Mouse (Mus musculus) kidney, adult 8-10 months (tissue): ENCODE results near the gene Kctd11.

Experiments
- DNase-seq, 2 experiments: peaks; one replicate each; pipeline ENCODE4 v3.0.0; 2022

Kctd11 gene

DNA sequence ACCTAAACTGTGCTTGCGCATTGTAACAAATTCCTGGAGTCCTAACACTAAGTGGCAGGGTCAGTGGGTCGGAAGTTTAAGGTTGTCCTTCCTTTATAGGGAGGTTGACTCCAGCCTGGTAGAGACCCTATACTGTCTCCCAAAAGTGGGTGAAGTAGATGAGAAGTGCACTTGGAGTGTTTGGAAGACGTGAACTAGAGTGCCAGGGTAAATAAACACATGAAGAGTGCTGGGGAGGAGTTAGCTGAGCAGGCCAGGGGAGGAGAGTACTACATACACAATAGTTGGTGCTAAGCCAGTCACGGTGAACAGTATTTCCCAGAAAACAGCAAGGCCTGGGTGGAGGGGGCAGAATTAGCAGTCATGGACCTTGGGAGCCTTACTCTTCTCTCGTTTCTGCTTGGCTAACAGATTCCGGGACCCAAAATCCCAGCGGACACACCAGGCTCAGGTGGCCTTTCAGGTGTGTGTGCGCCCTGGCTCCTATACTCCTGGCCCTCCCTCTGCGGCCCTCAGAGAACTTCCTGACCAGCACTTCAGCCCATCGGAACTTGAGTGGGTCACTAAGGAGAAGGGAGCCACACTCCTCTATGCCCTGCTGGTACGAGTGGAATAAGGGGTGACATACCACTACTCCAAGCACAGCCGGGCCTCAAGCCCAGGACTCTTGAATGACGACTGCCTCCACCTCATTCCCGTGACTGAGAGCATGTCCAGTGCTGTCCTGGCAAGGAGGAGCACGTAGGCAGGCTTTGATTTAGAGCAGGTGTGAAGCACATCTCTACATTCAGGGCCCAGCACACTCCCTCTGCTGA is 31.7 kb upstream of the Kctd11 start:
- no peak for DNase-seq

DNA sequence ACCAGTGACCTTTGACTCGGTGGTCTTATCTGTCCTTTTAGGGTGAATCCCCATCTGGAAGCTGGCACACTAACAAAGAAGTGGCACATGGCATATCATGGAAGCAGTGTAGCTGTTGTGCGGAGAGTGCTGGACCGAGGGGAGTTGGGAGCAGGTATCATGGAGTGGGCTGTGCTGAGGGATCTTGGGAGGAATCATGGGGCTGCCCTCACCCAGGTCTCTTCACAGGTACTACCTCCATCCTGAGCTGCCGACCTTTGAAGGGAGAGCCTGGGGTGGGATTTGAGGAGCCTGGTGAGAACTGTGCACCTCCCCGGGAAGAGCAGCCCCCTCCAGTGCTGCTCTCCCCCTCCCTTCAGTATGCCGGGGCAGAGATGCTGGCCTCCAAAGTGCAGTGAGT is 30.5 kb upstream of the Kctd11 start:
- DNase-seq, result no peak

DNA sequence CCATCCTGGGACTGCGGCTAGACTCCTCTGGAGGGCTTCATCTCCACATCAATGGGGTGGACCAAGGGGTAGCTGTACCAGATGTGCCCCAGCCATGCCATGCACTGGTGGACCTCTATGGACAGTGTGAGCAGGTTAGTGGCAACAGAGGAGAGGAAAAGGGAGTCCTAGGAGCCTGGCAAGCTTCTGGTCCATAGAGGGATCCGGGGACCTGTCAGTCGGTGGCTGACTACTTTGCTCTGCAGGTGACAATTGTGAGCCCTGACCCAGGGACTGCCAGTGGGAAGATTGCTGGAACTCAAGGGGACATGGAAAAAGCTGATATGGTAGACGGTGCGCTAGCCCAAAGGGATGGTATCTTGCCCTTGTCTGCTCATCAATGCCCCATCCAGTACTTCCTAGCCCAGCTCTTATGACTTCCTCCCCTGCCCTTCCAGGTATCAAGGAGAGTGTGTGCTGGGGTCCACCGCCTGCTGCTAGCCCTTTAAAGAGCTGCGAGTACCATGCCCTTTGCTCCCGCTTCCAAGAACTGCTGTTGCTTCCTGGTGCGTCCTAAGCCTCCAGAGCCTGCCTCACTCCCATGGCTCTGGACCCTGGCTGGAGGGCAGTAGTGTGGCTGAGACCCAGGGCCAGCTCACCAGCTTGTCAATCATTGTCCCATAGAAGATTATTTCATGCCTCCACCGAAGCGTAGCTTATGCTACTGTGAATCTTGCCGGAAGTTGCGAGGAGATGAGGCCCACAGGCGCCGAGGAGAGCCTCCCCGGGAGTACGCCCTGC is 29.8 kb upstream of the Kctd11 start:
- DNase-seq, result peak; percentile 81 to 84

DNA sequence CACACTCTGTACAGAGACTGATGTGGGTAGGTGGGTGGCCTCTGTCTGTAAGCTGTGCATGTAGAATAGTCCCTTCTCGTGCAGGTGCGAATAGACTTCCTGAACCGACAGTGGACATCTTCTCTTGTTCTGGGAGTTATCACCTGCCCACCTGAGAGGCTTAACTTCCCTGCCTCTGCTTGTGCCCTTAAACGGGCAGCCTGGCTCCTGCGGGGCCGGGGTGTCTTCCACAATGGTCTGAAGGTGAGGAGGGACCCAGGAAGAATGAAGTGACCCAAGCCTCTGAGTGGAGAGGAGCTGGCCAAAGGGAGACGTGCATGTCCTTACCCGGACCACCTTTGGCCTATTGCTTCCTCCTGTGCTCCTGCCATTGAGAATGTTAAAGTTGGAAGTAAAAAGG is 29.0 kb upstream of the Kctd11 start:
- no peak for DNase-seq

DNA sequence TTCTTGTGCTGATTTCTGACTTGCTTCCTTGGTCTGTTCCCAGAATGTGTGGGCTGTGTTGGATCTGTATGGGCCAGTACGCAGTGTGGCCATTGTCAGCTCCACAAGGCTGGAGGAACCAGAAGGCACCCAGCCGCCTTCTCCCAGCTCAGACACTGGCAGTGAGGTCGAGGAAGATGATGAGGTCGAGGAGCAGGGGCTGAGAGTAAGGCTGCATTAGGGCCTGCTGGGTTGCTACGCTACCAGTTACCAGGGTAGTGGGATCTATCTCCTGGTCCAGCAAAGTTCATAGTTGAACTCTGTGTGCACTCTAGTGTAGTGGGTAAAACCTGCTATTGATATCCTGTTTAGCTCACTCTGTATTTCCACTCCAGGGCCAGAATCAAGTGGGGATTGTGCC is 28.0 kb upstream of the Kctd11 start:
- DNase-seq, result no peak

DNA sequence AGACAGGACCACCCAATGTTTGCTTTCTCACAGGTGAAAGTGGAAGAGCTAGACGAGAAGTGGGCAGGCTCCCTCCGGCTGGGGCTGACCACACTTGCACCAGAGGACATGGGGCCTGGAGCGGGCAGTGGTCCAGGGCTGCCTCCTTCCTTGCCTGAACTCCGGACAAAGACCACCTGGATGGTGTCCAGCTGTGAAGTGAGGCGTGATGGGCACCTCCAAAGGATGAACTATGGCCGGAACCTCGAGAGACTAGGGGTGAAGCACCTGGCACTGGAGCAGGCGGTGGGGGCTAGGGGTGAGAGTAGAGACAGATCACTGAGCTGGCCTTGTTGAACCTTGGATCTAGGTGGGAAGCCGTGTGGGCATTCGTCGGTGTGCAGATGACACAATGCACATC is 27.4 kb upstream of the Kctd11 start:
- DNase-seq, result peak; percentile 95 to 96

DNA sequence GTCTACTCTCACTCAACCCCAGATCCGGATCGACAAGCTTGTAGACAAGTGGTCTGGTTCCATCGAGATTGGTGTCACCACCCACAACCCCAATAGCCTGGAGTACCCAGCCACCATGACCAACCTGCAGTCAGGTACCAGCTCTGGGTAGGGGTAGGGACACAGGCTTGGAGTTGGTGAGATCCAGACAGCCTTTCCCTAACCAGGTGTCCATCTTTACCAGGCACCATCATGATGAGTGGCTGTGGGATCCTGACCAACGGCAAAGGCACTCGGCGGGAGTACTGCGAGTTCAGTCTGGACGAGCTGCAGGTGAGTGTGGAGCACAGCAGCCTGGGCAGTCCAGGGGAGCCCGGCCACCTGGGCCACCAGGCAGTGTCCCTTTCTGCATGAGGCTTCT is 23.1 kb upstream of the Kctd11 start:
- no peak for DNase-seq

DNA sequence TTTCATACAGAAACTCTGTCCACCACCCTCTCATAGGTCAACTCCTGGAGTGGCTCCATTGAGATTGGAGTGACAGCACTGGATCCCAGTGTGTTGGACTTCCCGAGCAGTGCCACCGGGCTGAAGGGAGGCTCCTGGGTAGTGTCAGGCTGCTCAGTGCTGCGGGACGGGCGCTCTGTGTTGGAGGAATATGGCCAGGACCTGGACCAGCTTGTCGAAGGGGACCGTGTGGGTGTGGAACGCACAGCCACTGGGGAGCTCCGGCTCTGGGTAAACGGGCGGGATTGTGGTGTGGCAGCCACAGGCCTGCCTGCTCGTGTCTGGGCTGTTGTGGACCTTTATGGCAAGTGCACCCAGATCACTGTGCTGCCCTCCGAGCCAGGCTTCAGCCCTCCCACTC is 21.8 kb upstream of the Kctd11 start:
- no peak for DNase-seq

DNA sequence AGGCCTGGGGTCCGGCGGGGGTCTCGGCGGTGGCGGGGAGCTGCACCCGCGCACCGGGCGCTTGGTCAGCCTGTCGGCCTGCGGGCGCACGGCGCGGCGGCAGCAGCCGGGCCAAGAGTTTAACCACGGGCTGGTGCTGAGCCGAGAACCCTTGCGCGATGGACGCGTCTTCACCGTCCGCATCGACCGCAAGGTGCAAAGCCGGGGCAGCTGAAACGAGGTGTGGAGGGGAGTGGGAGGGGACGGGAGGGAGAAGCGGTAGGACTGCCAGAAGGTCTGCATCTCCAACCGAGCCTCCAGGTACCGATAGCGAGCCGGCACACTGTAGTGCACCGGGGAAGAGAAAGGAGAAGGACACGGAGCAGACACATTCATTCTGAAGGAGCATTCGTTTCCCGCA is 20.8 kb upstream of the Kctd11 start:
- no peak for DNase-seq

DNA sequence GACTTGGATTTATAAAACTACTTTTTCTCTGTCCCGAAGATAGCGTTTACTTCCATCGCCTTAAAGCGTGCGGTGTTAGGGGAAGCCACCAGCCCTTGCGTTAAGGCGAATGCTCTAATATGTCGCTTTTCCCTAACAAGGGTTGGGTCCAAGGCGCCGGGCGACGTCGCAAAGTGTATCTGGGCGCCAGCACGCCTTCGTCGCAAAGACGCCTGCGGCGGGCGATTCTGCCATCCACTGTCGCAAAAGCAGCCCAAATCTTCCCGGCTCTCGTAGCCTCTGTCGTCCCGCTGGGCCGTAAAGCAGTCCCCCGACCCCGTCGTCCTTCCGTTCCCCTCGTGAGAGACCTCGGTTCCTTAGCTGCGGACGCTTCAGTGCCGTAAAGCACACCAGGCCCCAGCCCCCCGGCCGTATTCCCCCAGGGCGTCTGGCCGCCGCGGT is 20.2 kb upstream of the Kctd11 start:
- peak; percentile 98 for DNase-seq

DNA sequence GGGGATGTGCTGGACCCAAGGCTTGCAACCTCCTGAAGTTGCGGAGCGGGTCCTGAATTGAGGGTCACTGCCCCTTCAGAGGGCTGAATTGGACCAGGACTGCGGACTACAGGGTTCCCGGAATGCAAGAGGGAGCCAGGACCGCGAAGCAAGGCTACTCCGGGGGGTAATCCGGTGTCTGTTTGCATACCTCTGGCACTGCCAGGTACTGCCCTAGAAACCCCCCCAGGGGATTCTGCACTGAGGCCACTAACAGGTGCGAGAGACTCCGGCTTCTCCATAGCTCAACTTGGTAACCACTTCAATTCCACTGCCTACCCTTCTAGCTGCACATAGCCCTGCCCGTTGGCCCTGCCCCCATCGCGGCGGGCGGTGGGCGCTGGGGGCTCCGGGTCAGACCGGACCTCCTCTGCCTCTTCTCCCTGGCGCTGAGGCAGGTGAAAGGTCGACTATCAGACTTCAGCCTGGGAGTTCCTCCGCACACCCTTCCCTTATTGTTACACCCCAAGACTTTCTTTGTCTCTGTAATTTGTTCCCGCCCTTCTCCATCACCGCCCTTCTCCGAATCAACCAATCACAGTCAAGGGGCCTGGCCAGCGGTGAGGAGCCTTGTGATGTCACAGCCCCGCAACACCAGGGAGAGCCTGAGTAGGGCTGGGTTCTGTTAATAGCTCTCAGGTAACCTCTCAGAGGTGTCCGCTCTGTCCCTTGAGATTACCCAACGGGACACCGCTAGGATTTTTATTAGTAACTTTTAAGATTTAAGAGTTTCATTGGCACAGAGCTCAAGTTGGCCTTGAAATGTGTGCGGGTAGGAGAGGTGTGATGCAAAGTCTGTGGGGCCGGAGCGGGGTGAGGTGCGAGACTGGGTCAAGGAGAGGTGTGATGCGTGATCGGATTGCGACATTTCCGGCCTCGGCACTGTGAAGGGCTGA is 19.5 kb upstream of the Kctd11 start, which contains the start of the genes 2810408A11Rik and Neurl4:
Gene 2810408A11Rik, minus strand, starts transcription at position 517 of the 935 bp plus-strand sequence.
Gene Neurl4, plus strand, starts transcription at position 602 of the 935 bp plus-strand sequence.
- DNase-seq, result peak; percentile 93 to 95

DNA sequence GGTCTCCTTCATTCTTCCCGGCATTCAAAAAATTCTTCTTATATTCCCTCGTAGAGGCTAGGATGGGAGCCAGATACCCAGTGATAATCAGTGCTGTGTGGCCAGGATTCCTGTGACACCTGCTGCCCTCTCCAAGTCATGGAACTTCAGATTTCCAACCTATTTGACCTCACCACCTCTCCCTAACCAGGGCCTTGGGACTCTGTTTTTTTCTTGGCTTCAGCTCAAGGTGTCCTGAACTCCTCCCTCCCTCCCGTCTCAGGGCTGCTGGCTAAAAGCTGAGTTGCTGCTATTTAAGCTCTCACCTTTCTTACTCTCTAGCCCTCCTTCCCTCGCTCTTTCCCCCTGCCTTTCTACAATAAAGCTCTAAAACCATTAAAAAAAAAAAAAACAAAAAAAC is 18.7 kb upstream of the Kctd11 start:
- no peak for DNase-seq

DNA sequence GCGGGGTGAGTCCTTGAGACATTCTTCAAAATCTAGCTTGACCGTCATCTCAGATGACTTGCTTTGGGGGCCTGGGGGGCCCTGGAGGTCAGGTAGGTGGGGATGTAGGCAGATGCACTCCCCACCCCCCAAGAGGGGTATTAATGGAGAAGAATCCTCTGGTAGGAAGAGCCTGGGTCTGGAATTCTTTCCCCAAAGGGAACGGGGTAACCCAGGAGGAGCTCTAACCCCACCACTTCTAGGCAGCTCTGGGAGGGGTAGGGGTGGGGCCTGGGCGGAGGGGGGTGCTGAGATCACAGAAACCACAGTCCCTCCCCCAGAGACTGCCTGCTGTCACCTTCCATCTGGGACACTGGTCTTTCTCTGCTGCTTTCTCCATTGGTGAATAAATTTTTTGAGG is 14.1 kb upstream of the Kctd11 start, which contains the start of gene Acap1:
Gene Acap1, minus strand, starts transcription at position 249 of the 400 bp plus-strand sequence.
- no peak for DNase-seq

DNA sequence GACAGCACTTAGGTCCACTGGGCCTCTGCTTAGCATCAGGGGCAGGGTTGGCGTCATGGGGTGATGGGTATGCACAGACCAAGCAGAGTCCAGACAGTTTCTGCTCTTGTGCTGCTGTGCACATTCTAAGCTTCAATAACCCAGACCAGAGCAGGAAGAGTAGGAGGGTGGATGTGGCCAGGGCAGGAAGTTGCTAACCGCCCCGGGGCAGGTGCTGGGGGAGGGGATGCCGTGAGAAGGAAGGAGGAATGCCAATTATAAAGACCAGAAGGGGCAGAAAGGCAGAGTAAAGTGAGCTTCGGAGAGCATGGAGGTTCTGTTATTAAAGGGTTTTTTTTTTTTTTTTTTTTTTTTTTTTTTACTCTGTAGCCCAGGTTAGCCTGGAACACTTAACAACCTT is 13.5 kb upstream of the Kctd11 start:
- no peak for DNase-seq

DNA sequence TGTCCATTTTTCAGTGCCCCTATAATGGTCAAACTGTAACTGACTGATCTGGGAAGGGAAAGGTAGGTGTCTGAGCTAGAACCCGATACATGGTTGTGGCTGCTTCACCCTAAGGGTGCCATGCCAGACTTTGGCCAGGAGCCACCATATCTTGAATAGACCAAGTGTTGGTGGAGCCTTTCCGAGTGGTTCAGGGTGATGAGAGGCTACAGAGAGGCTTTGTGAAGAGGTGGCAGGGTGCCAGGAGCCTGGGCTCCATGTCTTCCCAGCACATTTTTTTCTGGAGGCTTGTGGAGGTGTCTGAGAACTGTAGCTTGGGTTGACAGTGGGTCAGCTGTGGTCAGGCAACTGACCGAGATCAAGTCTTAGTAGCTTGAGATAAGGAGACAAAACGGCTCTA is 10.3 kb upstream of the Kctd11 start:
- DNase-seq, result no peak

DNA sequence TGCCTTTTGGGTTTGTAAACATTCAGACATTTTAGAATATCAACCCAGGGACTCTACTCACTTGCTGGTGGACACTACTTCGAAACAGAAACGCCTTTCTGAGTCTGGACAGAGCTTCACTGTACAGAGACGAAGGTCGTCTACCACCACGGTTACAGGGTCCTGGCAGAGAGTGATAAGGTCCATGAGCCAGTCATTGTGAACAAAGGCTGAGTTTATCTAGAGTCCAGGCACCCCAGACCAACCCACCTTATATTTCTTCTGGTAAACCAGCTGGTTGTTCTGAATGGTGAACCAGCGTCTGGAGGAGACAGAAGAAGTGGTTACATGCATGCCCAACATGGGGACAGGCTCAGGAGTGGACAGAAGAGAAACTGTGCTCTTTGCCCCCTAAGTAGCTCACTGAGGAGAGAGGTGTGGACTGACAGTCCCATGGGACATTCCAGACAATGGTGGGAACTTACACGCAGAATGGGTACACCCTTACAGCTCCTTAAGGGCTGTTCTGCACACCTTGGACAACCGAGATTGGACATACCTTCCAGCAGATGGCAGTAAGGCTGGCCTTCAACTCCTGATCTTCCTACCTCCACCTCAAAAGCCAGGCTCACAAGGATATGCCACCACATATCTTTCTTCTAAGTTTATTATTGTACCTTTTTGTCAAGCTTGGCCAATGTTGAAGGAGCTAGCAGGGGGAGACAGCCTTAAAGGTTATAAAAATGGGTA is 5.9 kb upstream of the Kctd11 start:
- DNase-seq, result no peak

DNA sequence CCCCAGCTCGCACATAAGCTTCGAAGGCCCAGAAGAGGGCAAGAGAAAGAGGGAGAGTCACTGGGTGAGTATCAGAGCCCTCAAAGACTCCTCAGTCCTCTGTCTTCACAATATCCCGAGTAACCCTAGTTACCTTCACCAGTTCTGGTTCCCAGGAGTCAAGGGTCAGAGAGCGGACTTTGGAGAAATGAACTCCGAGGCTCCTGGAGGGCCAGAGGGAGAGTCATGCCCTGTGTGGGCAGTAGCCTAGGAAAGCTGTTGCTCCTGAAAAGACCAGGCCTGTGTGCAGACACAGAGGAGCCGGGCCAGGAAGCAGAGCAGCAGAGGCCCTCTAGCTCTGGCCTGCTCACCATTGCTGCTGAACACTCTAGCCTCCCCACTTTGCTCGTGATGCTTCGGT is 3.5 kb upstream of the Kctd11 start:
- DNase-seq, result no peak

DNA sequence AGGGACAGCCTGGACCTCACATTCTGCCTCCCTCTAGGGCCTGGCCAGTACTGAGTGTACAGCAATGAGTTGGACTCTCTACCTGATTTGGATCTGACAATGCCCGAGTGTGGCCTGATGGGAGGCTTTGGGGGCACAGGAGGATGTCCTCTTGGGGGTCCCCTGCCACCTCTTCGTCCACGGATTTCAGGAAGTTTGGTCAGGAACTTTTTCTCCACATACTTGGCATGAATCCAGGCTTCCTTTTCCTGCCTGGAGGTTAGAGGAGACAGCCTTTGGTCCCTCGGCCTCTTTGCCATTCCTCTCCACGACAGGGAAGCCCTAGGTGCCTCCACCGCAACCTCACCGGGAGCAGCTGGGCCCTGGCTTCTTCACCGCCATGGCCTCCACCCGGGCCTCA is 3.0 kb upstream of the Kctd11 start:
- DNase-seq, result no peak

DNA sequence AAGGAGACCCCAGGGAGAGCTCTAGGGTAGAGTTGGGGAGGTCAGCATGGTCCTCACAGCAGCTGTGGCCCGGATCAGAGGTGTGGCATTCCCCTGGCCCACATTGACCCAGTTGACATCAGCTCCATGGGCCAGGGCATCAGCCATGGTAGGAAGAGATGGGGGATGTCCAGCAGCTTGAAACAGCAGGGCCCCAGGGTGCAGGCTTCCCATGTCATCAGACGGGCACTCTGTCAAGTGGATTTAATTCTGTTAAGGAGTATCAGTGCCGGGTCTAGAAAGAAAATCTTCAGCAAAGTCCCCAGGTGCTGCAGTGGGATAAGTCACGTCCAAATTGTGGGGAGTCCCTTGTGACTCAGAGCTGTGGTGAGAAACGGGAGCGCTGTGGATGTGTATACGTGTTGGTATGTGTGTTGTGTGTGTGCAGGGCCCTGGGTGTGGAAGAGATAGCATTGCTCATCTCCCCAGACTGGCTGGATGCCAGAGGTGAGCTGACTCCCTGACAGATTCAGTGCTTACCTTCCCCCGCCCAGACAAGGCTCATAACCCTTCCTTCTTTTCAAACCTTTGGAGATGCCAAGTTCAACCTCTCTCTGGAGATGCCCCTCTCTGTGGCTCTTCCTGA is 2.4 kb upstream of the Kctd11 start:
- no peak for DNase-seq

DNA sequence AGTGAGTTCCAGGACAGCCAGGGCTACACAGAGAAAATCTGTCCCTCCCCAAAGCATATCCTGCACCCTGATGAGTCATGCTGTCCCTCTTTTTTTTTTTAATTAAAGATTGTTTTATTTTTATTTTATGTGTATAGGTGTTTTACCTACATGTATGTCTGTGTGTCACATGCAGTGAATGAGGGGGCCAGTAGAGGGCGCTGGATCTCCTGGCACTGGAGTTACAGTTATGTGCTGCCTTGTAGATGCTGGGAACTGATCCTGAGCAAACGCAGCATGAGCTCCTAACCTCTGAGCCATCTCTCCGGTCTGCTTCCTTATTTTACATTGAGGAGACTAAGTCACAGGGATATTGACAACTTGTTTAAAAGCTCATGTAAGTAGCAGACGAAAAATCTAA is 1.9 kb upstream of the Kctd11 start:
- peak in 1 of 2 experiments; percentile 54 for DNase-seq

DNA sequence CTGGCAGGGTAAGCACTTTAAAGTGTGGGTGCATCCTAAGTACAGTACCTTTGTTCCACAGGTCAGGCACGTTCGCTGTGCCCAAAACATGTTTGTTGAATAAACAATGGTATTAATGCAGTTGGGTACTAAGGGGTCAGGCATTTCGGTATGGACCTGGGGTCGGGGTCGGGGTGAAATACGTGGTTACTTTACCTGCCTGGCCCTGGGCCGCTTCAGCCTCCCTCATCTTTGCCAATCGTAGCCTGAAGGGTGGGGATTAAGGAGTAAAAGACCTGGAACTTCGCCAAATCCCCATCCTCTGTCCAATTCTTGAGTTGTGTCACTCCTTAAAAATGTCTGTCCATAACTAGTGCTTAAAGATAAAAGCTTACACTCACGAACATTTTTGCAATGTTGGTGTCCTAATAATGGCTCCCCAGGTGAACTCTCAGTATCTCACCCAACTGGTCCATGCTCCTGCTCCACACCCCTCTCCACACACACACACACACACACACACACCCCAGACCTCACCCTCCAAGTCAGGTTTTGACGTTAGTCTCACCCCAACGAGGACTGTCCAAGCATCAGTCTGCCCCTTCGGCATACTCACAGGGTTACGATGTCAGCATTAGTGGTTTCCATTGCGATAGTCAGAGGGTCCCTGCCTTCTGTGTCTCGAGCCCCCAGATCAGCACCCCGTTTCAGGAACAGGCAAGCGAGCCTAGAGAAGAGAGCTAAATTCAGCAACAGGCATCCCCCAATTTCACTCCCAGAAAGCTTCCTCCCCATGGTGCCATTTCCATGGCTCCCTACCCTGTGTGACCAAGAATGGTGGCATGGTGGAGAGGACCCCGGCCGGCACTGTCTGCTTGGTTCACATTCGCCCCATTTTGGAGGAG is 823 bp upstream of the Kctd11 start:
- DNase-seq, result no peak
